29 mouse cellular contexts compared by ENCODE assay signal in genomic region chr1:55213475-55213874, GRCm38 (mm10). TPM values are rescaled to one million over a fixed set of nuclear protein-coding genes. Genes with fewer than 3 reads are reported as not detected.
DNase-seq lines count a peak whose midpoint lies in the region; ATAC-seq and TF ChIP-seq lines count a peak whose summit lies in the region.
"Had no signal": no experiment of that assay in that cellular context is flagged by ENCODE, and none has a peak within 500 bp of the region (broad histone marks: within the 10 kb centered on the region; RNA-seq: fewer than 3 reads in every experiment).

No protein-coding gene starts in this region.

- H3K4me1 ChIP-seq in kidney, embryonic 15.5 days, result peaks cover 29% of the 10 kb centered on the region
- 0 out of 2 replicates have a peak, but pooled peaks cover 3% of the 10 kb centered on the region for H3K4me1 ChIP-seq in hindbrain, postnatal 0 days (ENCODE audit: insufficient read depth, low read length)
- H3K4me1 ChIP-seq: midbrain, embryonic 15.5 days; neural tube, embryonic 12.5 days had no signal

- no peaks in the 10 kb centered on the region for H3K36me3 ChIP-seq in kidney, embryonic 15.5 days
- H3K36me3 ChIP-seq in hindbrain, postnatal 0 days (ENCODE audit: insufficient read depth, low read length), result no peaks in the 10 kb centered on the region
- H3K36me3 ChIP-seq: heart, embryonic 10.5 days; midbrain, embryonic 15.5 days; neural tube, embryonic 12.5 days had no signal

- ATAC-seq in kidney, embryonic 15.5 days (replicated peaks; ENCODE audit: low FRiP score), result peak; percentile 23; the same call in 1 of the 2 replicates
- ATAC-seq in hindbrain, postnatal 0 days, result no peak
- ATAC-seq: CD4-positive, CD25-positive, alpha-beta regulatory T cell, adult 4 months; forebrain, embryonic 14.5 days; midbrain, embryonic 15.5 days; Patski had no signal

- H3K4me2 ChIP-seq in kidney, embryonic 15.5 days, result no peak overlapping the region
- no peak overlapping the region for H3K4me2 ChIP-seq in hindbrain, postnatal 0 days (ENCODE audit: low read depth, low read length)
- H3K4me2 ChIP-seq: hindbrain, embryonic 14.5 days; limb, embryonic 12.5 days; liver, embryonic 11.5 days; lung, embryonic 14.5 days; midbrain, embryonic 15.5 days; neural tube, embryonic 12.5 days had no signal

- WGBS in kidney, embryonic 15.5 days, result 30% methylated on average over 6 of the region's 6 CpGs
- 20% methylated on average over 6 of the region's 6 CpGs for WGBS in large intestine, adult 2 months
- 81% methylated on average over 6 of the region's 6 CpGs for WGBS in hindbrain, postnatal 0 days

- H3K9ac ChIP-seq in kidney, embryonic 15.5 days, result no peak overlapping the region
- no peak overlapping the region for H3K9ac ChIP-seq in hindbrain, postnatal 0 days (replicated peaks; ENCODE audit: low read length)
- H3K9ac ChIP-seq: hindbrain, embryonic 14.5 days; limb, embryonic 12.5 days; lung, embryonic 14.5 days; midbrain, embryonic 15.5 days; neural tube, embryonic 12.5 days had no signal

- no peak for DNase-seq in kidney, postnatal 10 days
- peak; percentile 20 for DNase-seq in urinary bladder, postnatal 14 days (ENCODE audit: low spot score)
- DNase-seq in urinary bladder, postnatal 36 days (ENCODE audit: low spot score in 2 of 2), result no peak
- DNase-seq in large intestine, adult 2 months (ENCODE audit: low read depth, low spot score), result peak; percentile 88
- no peak for DNase-seq in embryo, embryonic 10 days (ENCODE audit: low spot score)
- no peak for DNase-seq in hindbrain, postnatal 0 days (ENCODE audit: low spot score)
- DNase-seq: adrenal gland, postnatal 10 days; cerebellum, adult 18-20 months; cerebellum, postnatal 36 days; gastrocnemius, adult 2 months; heart, postnatal 4 days; kidney, adult 11 months; kidney, postnatal 14 days; lung, embryonic 14.5 days; retina, postnatal 1 day; right cerebral cortex, postnatal 25 days; thymus, adult 18-20 months; thymus, postnatal 4 days had no signal

- TF ChIP-seq CTCF in hindbrain, postnatal 0 days (IDR thresholded peaks at IDR 0.05; ENCODE audit: low read depth), result no peak

- no peaks in the 10 kb centered on the region for H3K27me3 ChIP-seq in kidney, embryonic 15.5 days
- no peaks in the 10 kb centered on the region for H3K27me3 ChIP-seq in hindbrain, postnatal 0 days (ENCODE audit: insufficient read depth, low read length)
- H3K27me3 ChIP-seq: limb, embryonic 12.5 days; midbrain, embryonic 15.5 days; neural tube, embryonic 12.5 days; Patski had no signal

- no peaks in the 10 kb centered on the region for H3K9me3 ChIP-seq in kidney, embryonic 15.5 days (replicated peaks)
- H3K9me3 ChIP-seq in hindbrain, postnatal 0 days (ENCODE audit: low read length), result no peaks in the 10 kb centered on the region
- H3K9me3 ChIP-seq: heart, embryonic 10.5 days; limb, embryonic 12.5 days; midbrain, embryonic 15.5 days; neural tube, embryonic 12.5 days had no signal

- no peak overlapping the region for H3K4me3 ChIP-seq in kidney, embryonic 15.5 days (replicated peaks)
- H3K4me3 ChIP-seq in hindbrain, postnatal 0 days (ENCODE audit: low read length), result no peak overlapping the region
- H3K4me3 ChIP-seq: gastrocnemius, adult 2 months; heart, embryonic 10.5 days; layer of hippocampus, adult 2 months; limb, embryonic 12.5 days; midbrain, embryonic 15.5 days; neural tube, embryonic 12.5 days had no signal

- H3K27ac ChIP-seq in kidney, embryonic 15.5 days, result no peak overlapping the region
- H3K27ac ChIP-seq in hindbrain, postnatal 0 days, result no peak overlapping the region
- H3K27ac ChIP-seq: gastrocnemius, adult 2 months; heart, embryonic 10.5 days; hindbrain, embryonic 14.5 days; layer of hippocampus, adult 2 months; limb, embryonic 12.5 days; midbrain, embryonic 15.5 days; neural tube, embryonic 12.5 days had no signal

RNA-seq across cellular contexts. Expression of gene Rftn2, which starts 13.1 kb away (rescaled TPM):
- 7.6 and 8.4 TPM in 2 replicates for polyA plus RNA-seq in kidney, embryonic 15.5 days (2015; fragmentation: Nextera tagmentation; extraction: Ambion mirVana)
- polyA plus RNA-seq in large intestine, adult 2 months (2012; rRNA removed), result 1.5 TPM in 2 replicates
- total RNA-seq in hindbrain, postnatal 0 days (2014; rRNA removed), result 11.2 and 14.2 TPM in 2 replicates
- polyA plus RNA-seq in hindbrain, postnatal 0 days (2015; fragmentation: Nextera tagmentation; extraction: Ambion mirVana), result 14.9 and 19.9 TPM in 2 replicates

RNA-seq across cellular contexts. Expression of gene Mars2, which starts 23.5 kb away (rescaled TPM):
- 2.4 and 2.5 TPM in 2 replicates for polyA plus RNA-seq in kidney, embryonic 15.5 days (2015; fragmentation: Nextera tagmentation; extraction: Ambion mirVana)
- 1.4 and 2.1 TPM in 2 replicates for polyA plus RNA-seq in large intestine, adult 2 months (2012; rRNA removed)
- total RNA-seq in hindbrain, postnatal 0 days (2014; rRNA removed), result 9.3 and 10.6 TPM in 2 replicates
- polyA plus RNA-seq in hindbrain, postnatal 0 days (2015; fragmentation: Nextera tagmentation; extraction: Ambion mirVana), result 2.4 and 2.6 TPM in 2 replicates

Comparison
In these comparisons a context has a peak if more than half of its experiments do, and no peak if none do; other contexts are left out.
1. DNase-seq: peak in urinary bladder, postnatal 14 days (single experiment) and large intestine, adult 2 months (single experiment); none in kidney, postnatal 10 days (single experiment), urinary bladder, postnatal 36 days (0 of 2), embryo, embryonic 10 days (single experiment) and hindbrain, postnatal 0 days (single experiment).